Mouse (Mus musculus) heart, postnatal 0 days (tissue): Measurements from ENCODE around the gene Trnau1ap. TPM values are rescaled to one million over a fixed set of nuclear protein-coding genes. Genes with fewer than 3 reads are reported as not detected.

Experiments
- ATAC-seq: fragments of 200-750 bp; cut with Nextera tagmentation; 2 replicates; pipeline ENCODE4 v1.8.0; 2017; ENCODE audit warnings: low read depth, moderate number of reproducible peaks, moderate library complexity; ENCODE audit not compliant: insufficient read depth
- DNase-seq: peaks from one replicate; pipeline ENCODE4 v3.0.0-alpha.2; 2016; ENCODE audit warnings: low spot score
- H3K27ac ChIP-seq: fragments of 300-500 bp; sonication (generic); 2 replicates; pipeline ENCODE4 v1.5.1; 2014; ENCODE audit warnings: low read depth, mild to moderate bottlenecking
- H3K27me3 ChIP-seq: fragments of 300-500 bp; sonication (generic); 2 replicates; pipeline ENCODE4 v1.6.1; 2014; ENCODE audit warnings: low read length, mixed read lengths; ENCODE audit not compliant: control insufficient read depth, insufficient read depth
- H3K36me3 ChIP-seq: fragments of 300-500 bp; sonication (generic); replicated peaks from 2 replicates; pipeline ENCODE4 v1.6.1; 2014; ENCODE audit warnings: low read length, mixed read lengths; ENCODE audit not compliant: control insufficient read depth, insufficient read depth
- H3K4me1 ChIP-seq: fragments of 300-500 bp; sonication (generic); 2 replicates; pipeline ENCODE4 v1.6.1; 2014; ENCODE audit warnings: antibody characterized with exemption; ENCODE audit not compliant: control insufficient read depth, insufficient read depth
- H3K4me2 ChIP-seq: fragments of 300-500 bp; sonication (generic); 2 replicates; pipeline ENCODE4 v1.6.1; 2014; ENCODE audit warnings: low read depth, mild to moderate bottlenecking, low read length, moderate library complexity
- H3K4me3 ChIP-seq: fragments of 300-500 bp; sonication (generic); 2 replicates; pipeline ENCODE4 v1.5.1; 2014; ENCODE audit warnings: low read depth, low read length
- H3K9ac ChIP-seq: fragments of 300-500 bp; sonication (generic); replicated peaks from 2 replicates; pipeline ENCODE4 v1.6.1; 2014; ENCODE audit warnings: low read depth, low read length, mixed read lengths
- H3K9me3 ChIP-seq: fragments of 300-500 bp; sonication (generic); replicated peaks from 2 replicates; pipeline ENCODE4 v1.6.1; 2016; ENCODE audit warnings: low read length; ENCODE audit not compliant: control insufficient read depth
- CTCF ChIP-seq: IDR thresholded peaks from 2 replicates; pipeline ENCODE4 v1.5.1; 2016; ENCODE audit warnings: antibody characterized with exemption, control low read depth, low read depth
- EP300 ChIP-seq: IDR thresholded peaks from 2 replicates; pipeline ENCODE4 v1.6.1; 2016; ENCODE audit warnings: antibody characterized with exemption, low read depth
- WGBS: fragments of 180-500 bp; shearing (Covaris S2); extraction: QIAGEN DNeasy Blood & Tissue Kit; methylation state at CpG from one replicate; pipeline ENCODE4 v1.1.7; 2014; 5-methylcytosine and 5-hydroxymethylcytosine counted together
- polyA plus RNA-seq: library from polyadenylated mRNA; unstranded; fragments of >200 nt; fragmentation: Nextera tagmentation; extraction: Ambion mirVana; gene quantifications from 2 replicates; pipeline ENCODE4 v1.2.1, GENCODE M21; 2015
- total RNA-seq: library from RNA; depleted of rRNA; stranded (reverse); fragments of >200 nt; gene quantifications from 2 replicates; pipeline ENCODE4 v1.2.3, GENCODE M21; 2014; ENCODE audit warnings: low replicate concordance

The Trnau1ap gene
- total and polyA plus RNA-seq, 2 experiments from 2014 or later: 51.3 to 63.2 TPM

- H3K9me3 ChIP-seq: no peaks in the 10 kb centered on the region
- ATAC-seq: no peak
- H3K36me3 ChIP-seq: peaks cover 84% of the 10 kb centered on the region
- H3K4me3 ChIP-seq: no peak overlapping the region
- H3K9ac ChIP-seq: no peak overlapping the region
- no peaks in the 10 kb centered on the region for H3K4me1 ChIP-seq
- no peak overlapping the region for H3K27ac ChIP-seq
- TF ChIP-seq EP300: no peak
- WGBS: 92% methylated on average over 11 of the region's 11 CpGs
- DNase-seq: no peak
- no peak overlapping the region for H3K4me2 ChIP-seq
- no peaks in the 10 kb centered on the region for H3K27me3 ChIP-seq
Observed at GRCm38 (mm10) chr4:132363487-132363886, 34.1 kb upstream of the Trnau1ap start.

GRCm38 (mm10) chr4:132359510-132359909 is 30.2 kb upstream of the Trnau1ap start:
- 67% methylated on average over 4 of the region's 4 CpGs for WGBS
- no peak overlapping the region for H3K4me2 ChIP-seq
- H3K27ac ChIP-seq: peak overlapping the region; percentile 18
- no peak for TF ChIP-seq EP300
- TF ChIP-seq CTCF: no peak
- H3K4me3 ChIP-seq: no peak overlapping the region
- ATAC-seq: 0 out of 2 replicates have a peak, but pooled peaks have one; percentile 57
- H3K9ac ChIP-seq: no peak overlapping the region
- DNase-seq: no peak
- H3K9me3 ChIP-seq: no peaks in the 10 kb centered on the region
- peaks cover 61% of the 10 kb centered on the region for H3K36me3 ChIP-seq
- no peaks in the 10 kb centered on the region for H3K27me3 ChIP-seq
- no peaks in the 10 kb centered on the region for H3K4me1 ChIP-seq

GRCm38 (mm10) chr4:132356170-132356569 is 26.8 kb upstream of the Trnau1ap start:
- Histone ChIP-seq H3K27ac (no peak overlapping the region), H3K9me3 (no peaks in the 10 kb centered on the region), H3K4me1 (peaks cover 10% of the 10 kb centered on the region; the same call in 1 of the 2 replicates), H3K4me2 (no peak overlapping the region), H3K4me3 (no peak overlapping the region), H3K36me3 (peaks cover 41% of the 10 kb centered on the region), H3K9ac (no peak overlapping the region), H3K27me3 (no peaks in the 10 kb centered on the region)
- 53% methylated on average over 12 of the region's 12 CpGs for WGBS
- TF ChIP-seq CTCF (no peak), EP300 (no peak)
- DNase-seq (no peak), ATAC-seq (no peak)

GRCm38 (mm10) chr4:132355403-132355802 is 26.1 kb upstream of the Trnau1ap start:
- 79% methylated on average over 3 of the region's 3 CpGs for WGBS
- no peaks in the 10 kb centered on the region for H3K27me3 ChIP-seq
- DNase-seq: no peak
- no peak overlapping the region for H3K27ac ChIP-seq
- no peak overlapping the region for H3K9ac ChIP-seq
- TF ChIP-seq EP300 (no peak), CTCF (no peak)
- peaks cover 41% of the 10 kb centered on the region for H3K36me3 ChIP-seq
- H3K4me3 ChIP-seq: no peak overlapping the region
- no peak overlapping the region for H3K4me2 ChIP-seq
- ATAC-seq: no peak
- H3K4me1 ChIP-seq: peaks cover 10% of the 10 kb centered on the region; the same call in 1 of the 2 replicates
- no peaks in the 10 kb centered on the region for H3K9me3 ChIP-seq

- WGBS: 77% methylated on average over 4 of the region's 4 CpGs
- H3K27me3 ChIP-seq: no peaks in the 10 kb centered on the region
- TF ChIP-seq CTCF: no peak
- no peak for TF ChIP-seq EP300
- H3K4me3 ChIP-seq: no peak overlapping the region
- ATAC-seq: no peak
- H3K9me3 ChIP-seq: no peaks in the 10 kb centered on the region
- peak overlapping the region; percentile 98 for H3K27ac ChIP-seq
- H3K4me2 ChIP-seq: no peak overlapping the region
- H3K36me3 ChIP-seq: peaks cover 43% of the 10 kb centered on the region
- H3K4me1 ChIP-seq: peaks cover 10% of the 10 kb centered on the region; the same call in 1 of the 2 replicates
- no peak overlapping the region for H3K9ac ChIP-seq
- no peak for DNase-seq
Observed at GRCm38 (mm10) chr4:132354571-132354970, 25.2 kb upstream of the Trnau1ap start.

- no peaks in the 10 kb centered on the region for H3K9me3 ChIP-seq
- TF ChIP-seq EP300 (no peak), CTCF (no peak; the same call in 1 of the 2 replicates)
- peak within 1 kb of the TSS; percentile 98 for H3K27ac ChIP-seq
- WGBS: under 1% methylated on average over 31 of the region's 31 CpGs
- ATAC-seq: peak; percentile 93
- DNase-seq: peak; percentile 94
- peak within 1 kb of the TSS; percentile 81 for H3K4me2 ChIP-seq
- peak within 1 kb of the TSS; percentile 87 for H3K4me3 ChIP-seq
- H3K36me3 ChIP-seq: peaks cover 38% of the 10 kb centered on the region
- H3K9ac ChIP-seq: peak within 1 kb of the TSS; percentile 83
- H3K4me1 ChIP-seq: peaks cover 10% of the 10 kb centered on the region; the same call in 1 of the 2 replicates
- H3K27me3 ChIP-seq: no peaks in the 10 kb centered on the region
Observed at GRCm38 (mm10) chr4:132353481-132353885, 24.1 kb upstream of the Trnau1ap start, which contains the start of gene Rcc1. Rcc1 (minus strand) TSS chr4:132353605.
